21 mouse cellular contexts compared by ENCODE assay signal in the genomic region with DNA sequence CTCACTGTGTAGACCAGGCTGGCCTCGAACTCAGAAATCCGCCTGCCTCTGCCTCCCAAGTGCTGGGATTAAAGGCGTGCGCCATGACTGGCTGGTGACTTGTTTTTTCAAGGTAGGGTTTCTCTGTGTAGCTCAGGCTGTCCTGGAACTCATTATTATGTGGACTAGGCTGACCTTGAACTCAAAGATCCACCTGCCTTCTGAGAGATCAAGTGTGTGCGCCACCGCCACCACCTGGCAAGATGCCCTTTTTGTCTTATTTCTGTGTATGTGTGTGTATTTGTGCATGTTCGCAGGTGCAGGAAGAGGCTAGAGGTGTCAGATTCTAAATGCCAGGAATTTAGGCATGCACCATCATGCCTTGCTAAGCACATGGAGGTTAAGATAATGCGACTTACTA.
"Had no signal": no experiment of that assay in that cellular context is flagged by ENCODE, and none has a peak within 500 bp of the region (broad histone marks: within the 10 kb centered on the region; RNA-seq: fewer than 3 reads in every experiment).

No protein-coding gene starts in this region.

- H3K4me3 ChIP-seq: layer of hippocampus, adult 2 months; limb, embryonic 13.5 days; liver, embryonic 12.5 days; liver, embryonic 15.5 days; midbrain, embryonic 12.5 days; midbrain, embryonic 15.5 days; neural tube, embryonic 12.5 days; neural tube, embryonic 15.5 days; stomach, embryonic 15.5 days had no signal

- H3K27ac ChIP-seq: kidney, postnatal 0 days; layer of hippocampus, adult 2 months; limb, embryonic 13.5 days; liver, embryonic 12.5 days; liver, embryonic 15.5 days; macrophage; midbrain, embryonic 12.5 days; midbrain, embryonic 15.5 days; neural tube, embryonic 12.5 days; neural tube, embryonic 15.5 days had no signal

- H3K27me3 ChIP-seq: midbrain, embryonic 15.5 days; neural tube, embryonic 12.5 days; stomach, embryonic 15.5 days had no signal

- H3K9me3 ChIP-seq: limb, embryonic 13.5 days; liver, embryonic 12.5 days; liver, embryonic 15.5 days; midbrain, embryonic 12.5 days; midbrain, embryonic 15.5 days; neural tube, embryonic 12.5 days; neural tube, embryonic 15.5 days; stomach, embryonic 15.5 days had no signal

- ATAC-seq: liver, embryonic 12.5 days; midbrain, embryonic 15.5 days had no signal

- H3K4me2 ChIP-seq: limb, embryonic 13.5 days; liver, embryonic 12.5 days; liver, embryonic 15.5 days; midbrain, embryonic 12.5 days; midbrain, embryonic 15.5 days; neural tube, embryonic 12.5 days; neural tube, embryonic 15.5 days; stomach, embryonic 15.5 days had no signal

- H3K36me3 ChIP-seq: limb, embryonic 13.5 days; liver, embryonic 12.5 days; liver, embryonic 15.5 days; midbrain, embryonic 12.5 days; midbrain, embryonic 15.5 days; neural tube, embryonic 12.5 days; neural tube, embryonic 15.5 days; stomach, embryonic 15.5 days had no signal

- H3K9ac ChIP-seq: limb, embryonic 13.5 days; liver, embryonic 12.5 days; liver, embryonic 15.5 days; midbrain, embryonic 12.5 days; midbrain, embryonic 15.5 days; neural tube, embryonic 12.5 days; neural tube, embryonic 15.5 days; stomach, embryonic 15.5 days had no signal

- DNase-seq: kidney, adult 2 months; kidney, postnatal 25 days; layer of hippocampus, adult 9-11 months; left cerebral cortex, postnatal 4 days; liver; lung, adult 18-20 months; right cerebral cortex, adult 18-20 months; right cerebral cortex, postnatal 14 days; right cerebral cortex, postnatal 4 days; thymus, postnatal 25 days had no signal
